Mouse (Mus musculus) monocyte, adult 59 days (primary cell): ENCODE results near the gene 1700067K01Rik. TPM values are rescaled to one million over a fixed set of nuclear protein-coding genes. Genes with fewer than 3 reads are reported as not detected.

ENCODE experiments used
- total RNA-seq, 2 experiments: library from RNA; stranded (reverse); gene quantifications; one replicate each; pipeline ENCODE4 v1.2.4; 2023

1700067K01Rik gene
- under 1 TPM; 0.39 to 0.55 TPM for total RNA-seq

GRCm38 (mm10) chr8:84001281-84002000, at the start of gene 1700067K01Rik:
TSS of gene 1700067K01Rik (plus strand) at chr8:84001502.

GRCm38 (mm10) chr8:83955106-83955957, 46.0 kb upstream of the 1700067K01Rik start, which contains the start of the genes Gm10644 and Asf1b:
TSS of gene Gm10644 (minus strand) at chr8:83955205.
TSS of gene Asf1b (plus strand) at chr8:83955507.

DNA sequence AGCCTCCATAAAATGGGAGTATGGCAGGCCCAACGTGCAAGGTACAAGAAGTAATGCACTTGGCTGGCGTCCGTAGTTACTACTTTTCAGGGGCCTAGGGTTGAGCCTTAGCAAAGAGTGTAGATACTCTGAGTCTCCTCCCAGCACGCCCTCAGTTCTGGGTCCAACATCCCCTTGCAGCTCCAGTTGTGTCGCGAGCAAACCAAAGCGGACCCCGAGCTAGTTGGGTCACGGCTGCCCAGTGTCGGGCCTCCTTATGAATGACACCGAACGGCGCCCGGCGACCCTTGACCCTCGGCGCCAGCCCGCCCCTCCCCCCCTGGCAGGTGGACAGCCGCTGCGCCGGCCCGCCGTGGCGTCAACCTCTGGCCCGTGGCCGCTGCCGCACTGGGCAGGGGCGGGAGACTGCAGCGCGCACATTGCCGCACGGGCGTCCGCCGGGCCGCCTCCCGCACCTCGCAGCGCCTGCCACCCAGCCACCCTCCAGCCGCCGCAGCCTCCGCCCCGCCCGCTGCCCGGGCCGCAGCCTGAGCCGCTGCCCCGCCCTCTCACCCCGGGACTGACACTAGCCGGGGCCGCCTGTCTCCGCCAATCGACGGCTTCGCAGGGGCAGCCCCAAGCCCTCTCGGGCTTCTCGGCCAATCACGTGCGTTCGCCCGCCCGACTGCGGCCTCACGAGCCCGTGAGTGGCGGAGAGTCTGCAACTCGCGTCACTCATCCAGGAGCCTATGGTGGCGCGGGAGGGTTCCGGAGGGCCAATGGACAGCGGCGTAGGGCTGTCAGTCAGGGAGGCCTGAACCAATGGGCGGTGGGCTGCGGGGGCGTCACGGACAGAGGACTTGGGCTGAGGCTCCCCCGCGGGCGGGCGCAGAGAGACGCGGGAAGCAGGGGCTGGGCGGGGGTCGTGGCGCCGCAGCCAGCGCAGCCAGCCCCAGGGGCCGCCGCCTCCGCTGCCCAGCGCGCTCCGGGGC, 28.9 kb upstream of the 1700067K01Rik start, which contains the start of gene Prkaca:
Prkaca (plus strand) TSS at position 844 of the 971 bp plus-strand sequence.

DNA sequence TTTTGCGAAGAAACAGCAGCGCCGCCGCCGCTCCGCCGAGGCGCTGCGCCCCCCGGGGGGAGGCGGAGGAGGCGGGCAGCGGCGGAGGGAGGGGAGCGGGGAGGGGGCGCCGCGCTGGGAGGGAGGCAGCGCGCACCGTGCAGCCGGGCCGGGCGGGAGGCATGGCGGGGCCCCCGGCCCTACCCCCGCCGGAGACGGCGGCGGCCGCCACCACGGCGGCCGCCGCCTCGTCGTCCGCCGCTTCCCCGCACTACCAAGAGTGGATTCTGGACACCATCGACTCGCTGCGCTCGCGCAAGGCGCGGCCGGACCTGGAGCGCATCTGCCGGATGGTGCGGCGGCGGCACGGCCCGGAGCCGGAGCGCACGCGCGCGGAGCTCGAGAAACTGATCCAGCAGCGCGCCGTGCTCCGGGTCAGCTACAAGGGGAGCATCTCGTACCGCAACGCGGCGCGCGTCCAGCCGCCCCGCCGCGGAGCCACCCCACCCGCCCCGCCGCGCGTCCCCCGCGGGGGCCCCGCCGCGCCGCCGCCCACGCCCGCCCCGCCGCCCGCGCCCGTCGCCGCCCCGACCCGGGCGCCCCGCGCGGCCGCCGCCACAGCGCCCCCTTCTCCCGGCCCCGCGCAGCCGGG, 3.7 kb upstream of the 1700067K01Rik start, which contains the start of gene Samd1:
Samd1 (plus strand) TSS at position 162 of the 631 bp plus-strand sequence.

GRCm38 (mm10) chr8:84011705-84012498, 10.6 kb downstream of the 1700067K01Rik start, which contains the start of gene 2210011C24Rik:
TSS of gene 2210011C24Rik (minus strand) at chr8:84012171.

GRCm38 (mm10) chr8:84021096-84021495, 19.8 kb downstream of the 1700067K01Rik start, which contains the start of gene Palm3:
TSS of gene Palm3 (plus strand) at chr8:84021471.

DNA sequence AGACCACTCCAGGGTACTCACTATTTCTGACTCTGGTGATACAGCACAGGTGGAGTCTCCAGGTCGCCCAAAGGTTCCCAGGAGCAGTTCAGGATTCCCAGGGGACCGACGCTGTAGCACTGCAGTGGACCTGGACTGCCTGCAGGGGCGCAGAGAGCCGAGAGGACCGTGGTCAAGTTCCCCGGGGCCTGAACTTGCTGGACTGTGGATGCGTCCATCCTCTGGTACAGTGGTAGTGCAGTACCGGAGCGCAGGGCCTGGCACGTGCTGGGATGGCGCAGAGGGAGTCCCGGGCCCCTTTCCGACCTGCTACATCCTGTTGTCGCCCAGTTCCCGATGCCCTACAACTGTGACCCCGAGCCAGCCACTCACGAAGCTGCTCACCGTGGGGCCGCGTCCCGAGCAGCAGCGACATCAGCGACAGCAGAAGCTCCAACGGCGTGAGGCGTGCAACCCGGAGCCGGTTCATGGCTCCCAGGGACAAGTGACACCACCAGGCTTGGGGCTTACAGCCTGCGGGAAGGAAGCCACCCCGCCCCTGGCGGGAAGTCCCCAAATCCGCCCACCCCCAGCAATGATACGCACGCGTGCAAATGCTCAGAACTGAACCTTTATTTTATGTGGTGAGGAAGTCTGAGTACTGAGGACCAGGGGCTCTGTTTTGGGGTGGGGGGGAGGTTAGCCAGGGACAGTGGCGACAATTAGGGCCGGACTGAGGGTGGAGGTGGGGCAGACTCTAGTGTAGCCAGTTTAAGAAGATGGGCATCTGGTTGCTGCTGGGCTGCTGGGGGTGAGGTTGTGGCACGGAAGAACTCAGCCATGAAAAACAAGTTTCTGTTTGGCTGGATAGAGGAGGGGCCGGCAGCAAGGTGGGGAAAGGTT, 41.0 kb downstream of the 1700067K01Rik start, which contains the start of gene Il27ra:
Il27ra (minus strand) TSS at position 524 of the 882 bp plus-strand sequence.

DNA sequence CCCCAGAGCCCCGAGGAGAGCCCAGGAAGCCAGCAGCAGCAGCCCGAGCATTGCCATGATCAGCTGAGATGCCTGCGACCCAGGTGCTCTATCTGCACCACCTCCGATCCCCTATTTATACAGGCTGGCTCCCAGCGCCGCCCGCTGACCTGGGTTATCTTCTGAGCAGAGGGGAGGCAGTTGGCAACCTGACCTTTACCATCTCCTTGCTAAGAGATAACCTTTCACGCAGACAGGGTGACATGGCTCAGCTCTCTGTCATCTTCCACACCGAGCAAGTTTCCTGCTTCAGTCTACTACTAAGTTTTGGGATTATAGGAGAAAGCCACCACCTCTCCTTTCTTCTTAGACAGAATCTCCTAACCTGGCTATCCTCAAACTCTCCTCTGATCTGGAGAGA, 43.6 kb downstream of the 1700067K01Rik start, which contains the start of gene Rln3:
Rln3 (minus strand) TSS at position 101 of the 400 bp plus-strand sequence.

Other genes starting within 250 kb of the 1700067K01Rik start
- gene Adgrl1, start 101.4 kb upstream of the 1700067K01Rik start, total RNA-seq, result 1 to 10 TPM; 2.0 to 2.1 TPM
- gene Gm10644, start 46.3 kb upstream of the 1700067K01Rik start, total RNA-seq, result under 1 TPM; 0.18 to 0.39 TPM
- gene Asf1b, start 46.0 kb upstream of the 1700067K01Rik start, total RNA-seq, result 1 to 10 TPM; 1.5 to 2.7 TPM
- gene Prkaca, start 28.5 kb upstream of the 1700067K01Rik start, total RNA-seq, result 10 to 100 TPM; 37.3 to 41.3 TPM
- gene Samd1, start 3.8 kb upstream of the 1700067K01Rik start, total RNA-seq, result 10 to 100 TPM; 55.2 to 55.6 TPM
- gene 2210011C24Rik, start 10.7 kb downstream of the 1700067K01Rik start, total RNA-seq, result not detected
- not detected for gene Palm3, start 20.0 kb downstream of the 1700067K01Rik start, total RNA-seq
- 10 to 100 TPM; 13.8 to 15.3 TPM for gene Il27ra, start 41.1 kb downstream of the 1700067K01Rik start, total RNA-seq
- not detected for gene Rln3, start 43.5 kb downstream of the 1700067K01Rik start, total RNA-seq
- 1 to 10 TPM; 1.1 to 2.1 TPM for gene Gm10643, start 63.6 kb downstream of the 1700067K01Rik start, total RNA-seq
- gene Rfx1, start 65.3 kb downstream of the 1700067K01Rik start, total RNA-seq, result 10 to 100 TPM; 57.0 to 63.2 TPM
- gene Dcaf15, start 103.3 kb downstream of the 1700067K01Rik start, total RNA-seq, result 10 to 100 TPM; 30.4 to 30.5 TPM
- gene Podnl1, start 124.5 kb downstream of the 1700067K01Rik start, total RNA-seq, result 1 to 10 TPM in 1 of 2 experiments, under 1 TPM in 1; 0.39 to 1.0 TPM
- gene Cc2d1a, start 146.4 kb downstream of the 1700067K01Rik start, total RNA-seq, result 10 to 100 TPM; 23.8 to 30.1 TPM
- not detected for gene 4930432K21Rik, start 146.5 kb downstream of the 1700067K01Rik start, total RNA-seq
- gene Nanos3, start 183.7 kb downstream of the 1700067K01Rik start, total RNA-seq, result not detected
- gene Zswim4, start 235.6 kb downstream of the 1700067K01Rik start, total RNA-seq, result 10 to 100 TPM; 46.3 to 48.9 TPM
- 100 to 1,000 TPM; 218 to 227 TPM for gene D8Ertd738e, start 248.2 kb downstream of the 1700067K01Rik start, total RNA-seq